Mouse (Mus musculus) embryonic fibroblast, embryonic 13.5 days (primary cell): Measurements from ENCODE around the gene Serpinb3d.

Experiments
- CTCF ChIP-seq: IDR thresholded peaks from 2 replicates; pipeline ENCODE4 v1.5.1; 2011; ENCODE audit warnings: mild to moderate bottlenecking, control low read depth, low read length, moderate library complexity, borderline replicate concordance; ENCODE audit not compliant: insufficient read depth
- POLR2A ChIP-seq: IDR thresholded peaks from 2 replicates; pipeline ENCODE4 v1.6.1; 2011; ENCODE audit warnings: low read depth, mild to moderate bottlenecking, control low read depth, low read length, moderate library complexity

DNA sequence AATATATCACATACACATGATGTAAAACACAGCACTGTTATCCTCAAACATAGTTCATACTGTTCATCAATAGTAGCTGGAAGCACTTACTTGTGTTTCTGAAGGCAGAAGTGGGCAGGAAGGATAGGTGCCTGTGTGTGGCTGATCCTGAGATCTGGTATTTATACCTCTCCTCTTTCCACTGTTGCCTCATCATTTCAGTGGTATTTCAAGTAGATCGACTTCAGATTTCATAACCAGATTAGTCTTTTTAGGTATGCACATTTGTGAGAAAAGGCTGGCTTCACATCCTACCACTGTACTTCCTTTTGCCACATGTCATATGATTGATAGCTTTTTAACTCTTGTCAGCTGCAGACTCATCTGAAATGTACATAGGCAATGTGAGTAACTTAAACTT lies 31.1 kb downstream of the Serpinb3d start, which contains the start of gene Serpinb3a:
- TF ChIP-seq POLR2A (no peak), CTCF (no peak)
